Mouse (Mus musculus): ENCODE data around the gene Kcne3.

Gene Kcne3

GRCm38 (mm10) chr7:100181614-100182013 is 5.3 kb downstream of the Kcne3 start:
- in situ Hi-C loops (cut with MboI), result no loop called here

GRCm38 (mm10) chr7:100182388-100182787 is 6.1 kb downstream of the Kcne3 start:
- in situ Hi-C loops (cut with MboI), result no loop called here

GRCm38 (mm10) chr7:100187601-100188000 is 11.3 kb downstream of the Kcne3 start:
- in situ Hi-C loops (cut with MboI), result no loop called here

- in situ Hi-C loops (cut with MboI), result no loop called here
These were observed 13.9 kb downstream of the Kcne3 start for GRCm38 (mm10) chr7:100190167-100190566.

- in situ Hi-C loops (cut with MboI), result no loop called here
These were observed 14.5 kb downstream of the Kcne3 start for GRCm38 (mm10) chr7:100190778-100191177.

- in situ Hi-C loops (cut with MboI), result no loop called here
These were observed 24.9 kb downstream of the Kcne3 start for GRCm38 (mm10) chr7:100201191-100201590.

- in situ Hi-C loops (cut with MboI), result no loop called here
These were observed 27.3 kb downstream of the Kcne3 start for GRCm38 (mm10) chr7:100203616-100204015.

- in situ Hi-C loops (cut with MboI), result no loop called here
These were observed 28.6 kb downstream of the Kcne3 start for GRCm38 (mm10) chr7:100204871-100205270.

- in situ Hi-C loops (cut with MboI), result no loop called here
These were observed 29.8 kb downstream of the Kcne3 start for GRCm38 (mm10) chr7:100206144-100206543.

GRCm38 (mm10) chr7:100207886-100208285 is 31.6 kb downstream of the Kcne3 start:
- in situ Hi-C loops (cut with MboI), result no loop called here

- in situ Hi-C loops (cut with MboI), result no loop called here
These were observed 38.0 kb downstream of the Kcne3 start for GRCm38 (mm10) chr7:100214310-100214709.

- in situ Hi-C loops (cut with MboI), result no loop called here
These were observed 38.9 kb downstream of the Kcne3 start for GRCm38 (mm10) chr7:100215116-100215732.

- in situ Hi-C loops (cut with MboI), result no loop called here
These were observed 39.7 kb downstream of the Kcne3 start for GRCm38 (mm10) chr7:100215976-100216375.

GRCm38 (mm10) chr7:100216601-100217565 is 40.6 kb downstream of the Kcne3 start:
- in situ Hi-C loops (cut with MboI), result no loop called here

- in situ Hi-C loops (cut with MboI), result no loop called here
These were observed 51.0 kb downstream of the Kcne3 start, which contains the start of gene Pgm2l1 for GRCm38 (mm10) chr7:100227158-100227875. Pgm2l1 (plus strand) TSS chr7:100227394.

GRCm38 (mm10) chr7:100227896-100228525 is 51.7 kb downstream of the Kcne3 start:
- in situ Hi-C loops (cut with MboI), result no loop called here

GRCm38 (mm10) chr7:100228957-100229356 is 52.7 kb downstream of the Kcne3 start:
- in situ Hi-C loops (cut with MboI), result no loop called here

GRCm38 (mm10) chr7:100230646-100231045 is 54.3 kb downstream of the Kcne3 start:
- in situ Hi-C loops (cut with MboI), result no loop called here

GRCm38 (mm10) chr7:100231661-100232060 is 55.4 kb downstream of the Kcne3 start:
- in situ Hi-C loops (cut with MboI), result no loop called here

- in situ Hi-C loops (cut with MboI), result no loop called here
These were observed 57.4 kb downstream of the Kcne3 start for GRCm38 (mm10) chr7:100233681-100234080.

Data from mature B cell (primary cell).